Mouse (Mus musculus): ENCODE measurements around the gene Tuft1.
"Not testable (repeated sequence)": the region's sequence is repeated elsewhere in the genome, so short reads cannot be mapped to it uniquely, and the experiment has no call there.

GRCm38 (mm10) chr3:94665896-94666295 lies 7.2 kb upstream of the Tuft1 start:
- TF ChIP-seq CTCF (IDR thresholded peaks at IDR 0.05; ENCODE audit: borderline replicate concordance, insufficient read depth, low read length); POLR2A (IDR thresholded peaks at IDR 0.05; ENCODE audit: low read depth, low read length): not testable (repeated sequence)

Measured in embryonic fibroblast, embryonic 13.5 days (primary cell).